Mouse (Mus musculus) limb, embryonic 11.5 days (tissue): ENCODE measurements around the gene Olfr862. TPM values are rescaled to one million over a fixed set of nuclear protein-coding genes. Genes with fewer than 3 reads are reported as not detected.

Experiments used
- ATAC-seq: fragments of 200-750 bp; cut with Nextera tagmentation; 2 replicates; pipeline ENCODE4 v1.8.0; 2017; ENCODE audit warnings: low read depth; ENCODE audit not compliant: insufficient number of reproducible peaks, low FRiP score, low TSS enrichment
- DNase-seq: peaks from one replicate; pipeline ENCODE4 v3.0.0-alpha.2; 2015; ENCODE audit warnings: low spot score
- H3K27ac ChIP-seq: fragments of 300-500 bp; sonication (generic); replicated peaks from 2 replicates; pipeline ENCODE4 v1.5.1; 2014; ENCODE audit warnings: low read depth, mild to moderate bottlenecking, low read length
- H3K27me3 ChIP-seq: fragments of 300-500 bp; sonication (generic); 2 replicates; pipeline ENCODE4 v1.6.1; 2014; ENCODE audit warnings: mild to moderate bottlenecking, low read length, mixed read lengths; ENCODE audit not compliant: control insufficient read depth, insufficient read depth
- H3K36me3 ChIP-seq: fragments of 300-500 bp; sonication (generic); 2 replicates; pipeline ENCODE4 v1.6.1; 2014; ENCODE audit warnings: mild to moderate bottlenecking, low read length, moderate library complexity, mixed read lengths; ENCODE audit not compliant: control insufficient read depth, insufficient read depth
- H3K4me1 ChIP-seq: fragments of 300-500 bp; sonication (generic); 2 replicates; pipeline ENCODE4 v1.6.1; 2014; ENCODE audit warnings: low read length, mixed read lengths; ENCODE audit not compliant: control insufficient read depth, insufficient read depth
- H3K4me2 ChIP-seq: fragments of 300-500 bp; sonication (generic); 2 replicates; pipeline ENCODE4 v1.6.1; 2014; ENCODE audit warnings: low read depth, mild to moderate bottlenecking, moderate library complexity; ENCODE audit not compliant: severe bottlenecking
- H3K4me3 ChIP-seq: fragments of 300-500 bp; sonication (generic); 2 replicates; pipeline ENCODE4 v1.5.1; 2014; ENCODE audit warnings: low read depth, low read length
- H3K9ac ChIP-seq: fragments of 300-500 bp; sonication (generic); 2 replicates; pipeline ENCODE4 v1.6.1; 2014; ENCODE audit warnings: mild to moderate bottlenecking, low read length
- H3K9me3 ChIP-seq: fragments of 300-500 bp; sonication (generic); 2 replicates; pipeline ENCODE4 v1.6.1; 2016; ENCODE audit warnings: low read length; ENCODE audit not compliant: control insufficient read depth
- WGBS: fragments of 180-500 bp; shearing (Covaris S2); extraction: QIAGEN DNeasy Blood & Tissue Kit; methylation state at CpG from one replicate; pipeline ENCODE4 v1.1.7; 2014; 5-methylcytosine and 5-hydroxymethylcytosine counted together
- polyA plus RNA-seq: library from polyadenylated mRNA; unstranded; fragments of >200 nt; fragmentation: Nextera tagmentation; extraction: Ambion mirVana; gene quantifications from 2 replicates; pipeline ENCODE4 v1.2.1, GENCODE M21; 2014

The Olfr862 gene
- polyA plus RNA-seq, result not detected in 2 replicates

DNA sequence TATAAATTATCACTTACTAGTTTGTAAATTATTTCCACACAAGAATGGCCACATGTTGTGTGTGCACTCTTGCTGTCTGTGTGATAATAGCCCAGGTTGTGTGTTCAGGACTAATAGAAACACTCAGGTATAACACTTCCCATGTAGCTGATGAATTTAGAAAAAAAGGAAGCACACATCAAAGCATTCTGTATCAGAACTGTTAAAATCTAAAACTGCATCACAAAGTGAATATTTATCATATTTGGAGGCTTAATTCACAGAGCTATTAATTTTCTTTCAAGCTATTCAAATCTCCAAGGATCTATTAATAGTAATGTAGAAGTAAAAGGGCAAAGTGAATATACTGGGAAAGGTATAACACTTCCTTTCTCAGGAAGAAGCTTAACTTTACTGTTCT is at the start of gene Olfr862:
Olfr862 (minus strand) TSS at position 101 of the 400 bp plus-strand sequence.
- Histone ChIP-seq H3K36me3 (no peaks in the 10 kb centered on the region), H3K9ac (no peak within 1 kb of the TSS), H3K4me3 (no peak within 1 kb of the TSS), H3K27me3 (no peaks in the 10 kb centered on the region), H3K27ac (no peak within 1 kb of the TSS), H3K4me2 (no peak within 1 kb of the TSS), H3K4me1 (no peaks in the 10 kb centered on the region), H3K9me3 (peaks cover 3% of the 10 kb centered on the region; the same call in 1 of the 2 replicates)
- ATAC-seq, result no peak
- no peak for DNase-seq

DNA sequence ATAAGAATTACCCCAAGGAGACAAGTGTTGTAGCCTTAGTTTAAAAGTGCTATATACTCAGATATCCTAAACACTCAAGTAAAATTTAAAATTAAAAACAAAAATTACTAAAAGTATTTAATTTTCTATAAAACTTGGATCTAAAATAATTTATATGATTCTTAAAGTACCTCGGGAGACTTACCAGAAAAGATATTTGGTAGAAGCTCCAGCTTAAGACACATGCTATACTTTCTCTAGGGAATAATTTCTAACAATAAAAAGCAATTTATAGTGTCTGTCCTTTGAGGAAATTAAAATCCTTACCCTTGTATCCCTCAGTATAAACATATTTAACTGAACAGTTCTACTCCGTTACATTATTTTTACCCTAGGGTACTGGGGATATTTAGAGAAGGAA is 28.8 kb upstream of the Olfr862 start, which contains the start of gene Olfr77:
Olfr77 (plus strand) TSS at position 301 of the 400 bp plus-strand sequence.
- Histone ChIP-seq H3K9ac (no peak within 1 kb of the TSS), H3K4me3 (no peak within 1 kb of the TSS), H3K27me3 (no peaks in the 10 kb centered on the region), H3K9me3 (peaks cover 2% of the 10 kb centered on the region; the same call in 1 of the 2 replicates), H3K4me2 (no peak within 1 kb of the TSS), H3K27ac (no peak within 1 kb of the TSS), H3K36me3 (no peaks in the 10 kb centered on the region), H3K4me1 (no peaks in the 10 kb centered on the region)
- WGBS, result 91% methylated on average over 2 of the region's 2 CpGs
- DNase-seq (no peak), ATAC-seq (no peak)

DNA sequence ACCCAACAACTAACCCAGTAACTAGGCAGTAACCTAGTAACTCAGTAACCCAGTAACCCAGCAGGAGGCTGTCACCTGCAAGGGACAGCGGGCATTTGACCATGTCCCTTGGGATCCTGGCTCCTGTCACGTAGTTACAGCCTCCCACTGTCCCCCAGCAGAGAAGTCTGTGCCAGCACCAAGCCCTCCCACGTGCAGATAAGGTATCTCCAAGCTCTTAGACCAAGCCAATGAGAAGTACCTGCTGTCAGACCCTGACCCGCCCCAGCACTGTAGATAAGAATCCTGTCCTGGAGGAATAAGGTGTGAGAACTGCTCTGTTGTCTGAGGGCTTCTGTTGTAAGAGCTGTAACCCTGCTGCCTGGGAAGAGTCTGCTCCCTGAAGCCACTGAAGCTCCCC is 23.4 kb upstream of the Olfr862 start:
- Histone ChIP-seq H3K4me1 (no peaks in the 10 kb centered on the region), H3K4me2 (no peak overlapping the region), H3K9me3 (peaks cover 2% of the 10 kb centered on the region; the same call in 1 of the 2 replicates), H3K27me3 (no peaks in the 10 kb centered on the region), H3K36me3 (no peaks in the 10 kb centered on the region), H3K27ac (no peak overlapping the region), H3K4me3 (no peak overlapping the region), H3K9ac (no peak overlapping the region)
- WGBS, result 63% methylated on average over 4 of the region's 4 CpGs
- no peak for ATAC-seq
- DNase-seq, result no peak

DNA sequence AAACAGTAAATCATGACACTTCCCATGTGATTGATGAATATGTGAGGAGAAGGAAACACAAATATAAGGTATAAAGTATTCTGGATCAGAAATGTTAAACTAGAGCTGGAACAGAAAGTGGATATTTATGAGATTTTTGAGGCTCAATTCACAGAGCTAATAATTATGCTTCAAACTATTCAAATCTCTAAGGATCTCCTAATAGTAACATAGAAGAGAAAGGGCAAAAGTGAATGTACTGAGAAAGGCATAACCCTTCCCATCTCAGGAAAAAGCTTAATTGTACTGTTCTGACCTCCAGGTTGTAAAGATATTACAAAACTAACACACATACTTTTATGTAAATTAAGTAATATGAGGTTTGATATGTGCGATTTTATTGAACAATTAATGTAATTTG is 38.2 kb downstream of the Olfr862 start, which contains the start of gene Olfr860:
Olfr860 (minus strand) TSS at position 101 of the 400 bp plus-strand sequence.
- WGBS, result 83% methylated on average over 1 of the region's 1 CpGs
- no peak within 1 kb of the TSS for H3K4me3 ChIP-seq
- no peak within 1 kb of the TSS for H3K4me2 ChIP-seq
- ATAC-seq (no peak), DNase-seq (no peak)
- no peak within 1 kb of the TSS for H3K27ac ChIP-seq
- H3K36me3 ChIP-seq, result no peaks in the 10 kb centered on the region
- H3K4me1 ChIP-seq, result no peaks in the 10 kb centered on the region
- H3K9ac ChIP-seq, result no peak within 1 kb of the TSS
- no peaks in the 10 kb centered on the region for H3K27me3 ChIP-seq
- no peaks in the 10 kb centered on the region for H3K9me3 ChIP-seq

Other genes starting within 250 kb of the Olfr862 start
- not detected in 2 replicates for gene Olfr857, start 178.6 kb downstream of the Olfr862 start, polyA plus RNA-seq
- gene Olfr58, start 107.7 kb downstream of the Olfr862 start, polyA plus RNA-seq, result not detected in 2 replicates
- not detected in 2 replicates for gene Olfr859, start 83.1 kb downstream of the Olfr862 start, polyA plus RNA-seq
- not detected in 2 replicates for gene Olfr860, start 38.3 kb downstream of the Olfr862 start, polyA plus RNA-seq
- gene Olfr77, start 28.9 kb upstream of the Olfr862 start, polyA plus RNA-seq, result 0.20 TPM in 2 replicates
- gene Olfr866, start 140.0 kb upstream of the Olfr862 start, polyA plus RNA-seq, result not detected in 2 replicates
- gene Olfr867, start 169.6 kb upstream of the Olfr862 start, polyA plus RNA-seq, result not detected in 2 replicates
- gene Olfr868, start 210.6 kb upstream of the Olfr862 start, polyA plus RNA-seq, result not detected in 2 replicates
- gene Olfr869, start 241.0 kb upstream of the Olfr862 start, polyA plus RNA-seq, result not detected in 2 replicates